Mouse (Mus musculus): ENCODE results near the gene Psd.

The Psd gene

DNA sequence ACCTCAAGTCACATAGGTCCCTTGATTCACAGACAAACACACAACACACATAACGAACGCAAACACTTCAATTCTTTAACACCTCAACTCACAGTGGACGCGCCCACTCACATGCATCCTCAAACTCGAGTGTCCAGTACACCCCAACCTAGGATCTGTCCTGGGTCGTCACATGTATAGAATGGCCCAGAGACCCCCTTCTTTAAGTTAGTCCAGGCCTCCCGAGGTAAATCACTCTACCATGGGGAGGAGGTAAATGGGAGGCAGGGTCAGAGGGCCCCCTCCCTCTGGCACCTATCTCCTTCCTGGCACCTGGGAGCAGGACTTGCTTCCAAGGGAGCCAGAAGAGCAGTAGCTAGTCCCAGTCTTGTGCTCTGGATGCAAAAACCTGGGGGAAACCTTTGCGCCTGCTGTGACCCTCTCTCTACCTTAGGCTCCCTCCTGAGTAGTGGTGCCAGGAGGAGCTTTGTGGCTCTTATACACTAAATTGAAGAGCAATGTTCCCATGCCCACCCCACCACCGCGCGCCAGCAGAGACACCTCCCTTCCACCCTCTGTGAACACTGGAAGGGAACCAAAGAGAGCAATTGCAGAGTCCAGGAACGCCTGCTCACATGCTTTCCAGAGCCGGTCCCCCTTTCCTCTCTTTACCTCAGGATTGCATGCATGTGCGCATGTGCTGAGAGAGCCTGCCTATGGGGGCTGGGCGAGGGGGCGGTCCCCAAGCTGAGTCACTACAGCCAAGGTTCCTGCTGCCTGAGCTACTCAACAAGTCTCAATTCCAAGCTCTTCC is 8.2 kb downstream of the Psd start:
- DNase-seq = peak; percentile 77 to 84

DNA sequence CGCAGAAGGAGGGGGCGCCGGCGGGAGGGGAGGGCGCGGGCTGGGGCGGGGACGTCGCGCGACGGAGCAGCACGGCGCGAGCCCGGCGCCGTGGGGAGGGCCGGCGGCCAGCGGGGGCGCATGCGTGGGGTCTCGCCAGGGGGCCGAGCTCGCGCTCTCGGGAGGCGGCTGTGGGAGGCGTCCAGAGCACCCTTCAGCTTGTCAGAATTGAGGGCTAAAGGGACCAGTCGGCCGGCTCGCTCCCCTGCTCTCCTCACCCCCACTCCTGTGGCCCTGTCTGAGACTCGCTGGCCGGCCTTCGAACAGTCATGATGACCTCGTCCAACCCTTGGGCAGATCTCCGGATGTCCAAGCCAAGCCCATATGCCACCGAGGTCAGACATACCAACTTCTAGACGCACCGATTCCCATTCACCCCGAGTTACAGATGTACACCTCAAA is 8.9 kb downstream of the Psd start:
- peak; percentile 36 to 37 for DNase-seq

GRCm38 (mm10) chr19:46317546-46317885 is 9.4 kb downstream of the Psd start:
- peak; percentile 18 to 30 for DNase-seq

- DNase-seq = peak; percentile 10 to 19
Measured at GRCm38 (mm10) chr19:46316846-46317545, 10.0 kb downstream of the Psd start.

DNA sequence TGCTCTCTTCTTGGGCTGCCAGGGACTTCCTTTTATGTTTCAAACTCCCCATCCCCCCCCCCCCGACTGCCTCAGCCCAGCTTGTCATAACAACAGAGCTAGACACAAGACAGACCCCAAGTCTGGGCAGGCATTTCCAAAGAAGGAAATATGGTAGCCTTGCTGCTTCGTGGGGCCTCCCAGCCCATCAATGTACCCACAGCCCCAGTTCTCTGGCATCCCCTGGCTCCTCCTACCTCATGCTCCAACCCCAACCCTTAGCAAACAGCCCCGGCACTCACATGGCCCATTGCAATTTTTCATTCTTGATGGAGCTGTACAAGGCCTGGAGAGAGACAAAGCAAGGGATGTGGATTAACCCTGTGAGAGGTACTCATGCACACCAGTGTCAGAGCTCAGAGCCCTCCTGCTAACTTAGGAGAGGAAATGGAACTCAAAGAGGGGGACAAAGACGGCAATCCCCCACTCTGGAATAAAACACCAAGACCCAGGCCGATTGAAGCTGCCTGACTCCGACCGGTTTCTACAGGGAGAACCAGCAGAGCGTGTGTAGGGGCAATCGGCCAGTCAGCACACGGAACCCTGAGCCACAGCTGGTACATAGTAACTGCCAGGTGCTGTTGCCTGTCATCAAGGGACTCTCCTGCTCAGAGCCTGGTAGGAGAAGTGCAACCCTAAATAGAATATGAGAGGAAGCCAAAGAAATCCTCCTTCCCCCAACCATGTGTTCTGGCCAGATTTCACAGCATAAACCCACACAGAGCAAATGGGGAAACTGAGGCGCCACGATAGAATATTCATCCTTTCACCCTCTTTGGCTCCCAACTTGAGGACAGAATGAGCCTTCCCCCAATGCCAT is 11.0 kb downstream of the Psd start:
- peak in 1 of 2 experiments; percentile 4 for DNase-seq

DNA sequence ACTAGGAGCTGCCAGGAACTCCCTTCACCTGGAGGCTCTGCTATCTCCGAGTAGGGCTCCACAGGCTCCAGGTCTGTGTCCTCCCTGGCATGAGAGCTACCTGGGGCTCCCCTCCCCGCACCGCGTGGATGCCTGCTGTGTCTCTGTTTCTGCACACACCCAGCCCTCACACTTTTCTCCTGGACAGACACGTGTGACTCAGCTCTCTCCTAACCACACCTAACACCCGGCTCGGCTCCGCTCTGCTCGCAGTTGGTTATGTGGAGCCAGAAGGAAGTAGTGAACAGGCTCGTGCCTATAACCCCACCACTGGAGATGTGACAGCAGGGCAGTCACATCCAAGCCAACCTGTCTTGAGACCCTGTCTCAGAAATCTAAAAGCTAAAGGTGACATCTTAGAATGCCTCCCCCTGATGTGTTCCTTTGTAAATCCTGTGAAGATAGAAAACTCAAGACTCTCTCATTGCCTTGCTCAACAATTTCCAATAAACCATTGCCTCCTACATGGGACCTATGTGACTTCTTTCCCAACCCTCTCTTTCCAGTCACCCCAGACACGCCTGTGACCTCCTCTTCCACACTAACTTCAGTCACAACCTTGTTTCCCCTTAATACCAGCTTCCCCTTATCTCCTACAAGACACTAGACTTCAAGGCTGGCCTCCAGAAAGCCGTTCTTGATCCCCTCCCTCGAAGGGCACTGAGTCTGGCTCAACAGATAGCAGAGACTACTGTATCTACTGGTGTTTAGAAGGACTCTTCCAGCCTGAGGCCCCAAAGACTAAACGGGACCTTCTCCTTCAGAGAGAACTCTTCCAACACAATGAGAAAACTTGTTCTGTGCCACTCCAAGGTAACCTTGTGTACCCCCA is 11.8 kb downstream of the Psd start:
- DNase-seq = no peak

DNA sequence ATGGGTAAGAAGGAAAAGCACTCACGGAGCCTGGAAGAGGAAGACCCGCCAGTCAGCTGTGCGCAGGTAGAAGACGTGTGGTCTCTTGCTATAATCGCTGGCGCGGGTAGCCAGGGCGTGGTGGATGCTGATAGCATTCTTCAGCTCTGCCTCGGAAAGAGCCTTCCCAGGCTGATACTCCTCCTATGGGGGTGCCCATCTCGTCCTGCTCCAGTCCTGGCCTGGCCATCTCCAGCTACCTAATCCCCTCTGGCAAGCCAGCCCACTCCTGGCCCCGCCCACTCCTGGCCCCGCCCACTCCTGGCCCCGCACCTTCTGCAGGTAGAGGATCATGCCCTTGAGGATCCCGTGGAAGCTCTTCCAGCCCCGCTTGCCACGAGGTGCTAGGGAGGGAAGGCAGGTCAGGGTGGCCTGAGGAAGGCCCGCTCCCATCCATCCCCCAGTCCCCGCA is 12.8 kb downstream of the Psd start:
- peak in 1 of 2 experiments; percentile 44 for DNase-seq

DNA sequence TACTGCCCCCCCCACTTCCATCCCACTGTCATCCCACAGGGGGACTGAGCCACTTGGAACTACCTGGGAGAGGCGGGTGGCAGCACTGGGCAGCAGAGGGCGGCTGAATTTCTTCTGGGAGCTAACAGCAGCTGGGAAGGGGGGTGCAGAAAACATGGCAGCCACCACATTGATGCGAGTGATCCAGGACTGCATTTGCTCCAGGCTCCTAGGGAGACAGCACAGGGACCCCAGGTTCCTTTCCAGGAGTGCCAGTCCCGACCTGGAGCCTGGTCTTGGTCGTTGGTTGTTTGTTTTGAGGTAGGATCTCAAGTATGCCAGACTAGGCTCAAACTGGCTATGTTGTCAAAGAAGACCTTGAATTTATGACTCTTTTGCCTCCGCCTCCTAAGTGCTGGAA is 13.4 kb downstream of the Psd start:
- no peak for DNase-seq

DNA sequence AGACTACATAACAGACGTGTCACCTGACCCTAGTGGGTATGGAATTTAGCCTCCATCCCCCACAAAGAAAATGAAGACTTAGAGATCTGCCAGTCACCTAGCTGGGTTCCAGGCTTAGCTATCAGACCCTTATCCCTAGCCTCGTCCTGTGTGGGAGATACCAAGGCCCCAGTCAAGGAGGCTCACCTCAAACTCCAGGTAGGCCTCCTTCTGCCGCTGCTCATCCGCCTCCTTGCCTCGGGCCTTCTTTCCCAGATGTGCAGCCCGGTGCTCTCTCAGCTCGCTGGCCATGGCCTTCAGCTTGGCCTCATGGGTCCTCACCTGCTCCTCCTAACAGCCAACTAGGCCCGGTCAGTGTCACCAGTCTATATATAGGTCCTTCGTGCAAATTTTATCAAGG is 13.8 kb downstream of the Psd start:
- no peak for DNase-seq

GRCm38 (mm10) chr19:46312566-46312965 is 14.4 kb downstream of the Psd start:
- no peak for DNase-seq

- DNase-seq = no peak
Measured at GRCm38 (mm10) chr19:46311341-46311740, 15.6 kb downstream of the Psd start.

DNA sequence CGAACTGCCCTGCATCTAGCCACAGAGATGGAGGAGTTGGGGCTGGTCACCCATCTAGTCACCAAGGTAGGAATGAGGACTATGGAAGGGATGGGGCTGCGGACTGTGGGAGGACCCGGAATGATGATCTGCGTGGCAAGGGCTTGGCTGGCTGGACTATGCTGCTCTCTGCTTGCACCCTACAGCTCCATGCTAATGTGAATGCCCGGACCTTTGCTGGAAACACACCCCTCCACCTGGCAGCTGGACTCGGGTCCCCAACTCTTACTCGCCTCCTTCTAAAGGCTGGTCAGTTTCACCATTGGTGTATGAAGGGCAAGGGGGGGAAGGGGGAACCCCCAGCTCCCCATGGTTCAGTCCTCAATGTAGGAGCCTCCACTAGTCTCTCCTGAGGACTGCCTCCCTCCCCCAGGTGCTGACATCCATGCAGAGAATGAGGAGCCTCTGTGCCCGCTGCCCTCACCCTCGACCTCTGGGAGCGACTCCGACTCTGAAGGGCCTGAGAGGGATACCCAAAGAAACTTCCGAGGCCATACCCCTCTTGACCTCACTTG is 16.6 kb downstream of the Psd start:
- DNase-seq = no peak

DNA sequence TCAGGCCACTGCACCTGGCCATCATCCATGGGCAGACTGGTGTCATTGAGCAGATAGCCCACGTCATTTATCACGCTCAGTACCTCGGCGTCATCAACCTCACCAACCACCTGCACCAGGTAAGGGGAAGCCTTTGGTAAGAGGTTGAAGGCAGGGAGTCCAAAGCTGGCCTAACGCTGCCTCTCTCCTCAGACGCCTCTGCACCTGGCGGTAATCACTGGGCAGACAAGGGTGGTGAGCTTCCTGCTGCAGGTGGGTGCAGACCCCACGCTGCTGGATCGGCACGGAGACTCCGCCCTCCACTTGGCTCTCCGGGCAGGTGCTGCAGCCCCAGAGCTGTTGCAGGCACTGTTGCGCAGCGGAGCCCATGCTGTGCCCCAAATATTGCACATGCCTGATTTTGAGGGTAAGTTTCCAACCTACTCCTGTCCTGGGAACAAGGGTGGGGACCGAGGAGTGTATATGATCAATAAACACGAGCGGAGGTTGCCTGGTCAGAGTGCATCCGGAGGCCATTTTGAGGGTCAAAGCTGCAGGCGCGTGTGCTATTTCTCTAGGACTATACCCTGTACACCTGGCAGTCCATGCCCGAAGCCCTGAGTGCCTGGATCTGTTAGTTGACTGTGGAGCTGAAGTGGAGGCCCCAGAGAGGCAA is 17.2 kb downstream of the Psd start:
- DNase-seq = peak in 1 of 2 experiments; percentile 32

DNA sequence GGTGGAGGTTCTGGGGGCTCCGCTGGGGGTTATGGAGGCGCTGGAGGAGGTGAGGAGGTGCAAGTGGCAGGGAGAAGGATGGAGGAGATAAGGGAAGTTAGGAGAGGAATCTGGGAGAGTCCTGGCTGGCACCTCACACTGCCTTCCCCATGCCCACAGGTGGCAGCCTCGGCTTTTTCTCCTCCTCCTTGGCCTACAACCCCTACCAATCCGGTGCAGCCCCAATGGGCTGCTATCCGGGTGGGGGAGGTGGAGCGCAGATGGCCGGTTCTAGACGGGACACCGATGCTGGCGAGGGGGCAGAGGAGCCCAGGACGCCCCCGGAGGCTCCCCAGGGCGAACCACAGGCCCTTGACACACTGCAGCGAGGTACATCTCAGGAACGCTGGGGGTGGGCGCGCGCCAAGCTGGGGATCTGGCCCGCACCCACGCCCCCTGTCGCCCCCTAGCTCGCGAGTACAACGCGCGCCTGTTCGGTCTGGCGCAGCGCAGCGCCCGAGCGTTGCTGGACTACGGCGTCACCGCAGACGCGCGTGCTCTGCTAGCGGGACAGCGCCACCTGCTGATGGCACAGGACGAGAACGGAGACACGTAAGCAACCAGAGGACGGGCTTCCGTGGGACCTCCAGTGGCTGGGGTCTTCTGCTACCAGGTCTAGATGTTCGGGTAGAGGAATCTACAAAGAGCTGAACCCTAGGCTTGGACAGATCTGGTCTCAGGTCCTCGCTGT is 18.1 kb downstream of the Psd start:
- peak; percentile 95 to 97 for DNase-seq

DNA sequence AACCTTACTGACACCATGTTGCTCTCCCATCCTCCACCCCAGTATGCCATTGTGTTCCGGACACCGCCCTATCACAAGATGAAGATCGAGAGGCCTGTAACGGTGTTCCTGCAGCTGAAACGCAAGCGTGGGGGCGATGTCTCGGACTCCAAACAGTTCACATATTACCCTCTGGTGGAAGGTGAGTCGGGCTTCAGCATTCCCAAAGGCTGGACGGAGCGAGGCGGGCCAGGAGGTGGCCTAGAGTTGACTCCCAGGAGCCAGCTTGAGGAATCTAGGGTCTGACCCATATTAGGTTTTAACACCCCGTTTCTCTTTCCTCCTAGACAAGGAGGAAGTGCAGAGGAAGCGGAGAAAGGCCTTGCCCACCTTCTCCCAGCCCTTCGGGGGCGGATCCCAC is 18.7 kb downstream of the Psd start:
- DNase-seq = no peak

DNA sequence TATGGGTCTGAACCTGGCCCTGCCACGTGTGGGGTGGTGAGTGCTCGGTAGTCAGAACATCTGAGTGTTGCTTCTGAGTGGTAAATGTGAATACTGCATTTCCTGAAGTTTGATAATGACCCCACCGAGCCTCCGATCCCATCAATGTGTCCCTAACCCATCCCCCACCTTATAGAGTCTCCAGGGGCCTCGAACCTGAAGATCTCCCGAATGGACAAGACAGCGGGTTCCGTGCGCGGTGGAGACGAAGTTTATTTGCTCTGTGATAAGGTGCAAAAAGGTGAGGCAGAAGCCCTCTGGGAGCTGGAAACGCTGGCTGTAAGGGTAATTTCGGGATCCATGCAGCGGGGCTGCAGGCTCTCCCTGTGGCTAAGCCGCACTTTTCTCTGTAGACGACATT is 19.2 kb downstream of the Psd start:
- DNase-seq = no peak

DNA sequence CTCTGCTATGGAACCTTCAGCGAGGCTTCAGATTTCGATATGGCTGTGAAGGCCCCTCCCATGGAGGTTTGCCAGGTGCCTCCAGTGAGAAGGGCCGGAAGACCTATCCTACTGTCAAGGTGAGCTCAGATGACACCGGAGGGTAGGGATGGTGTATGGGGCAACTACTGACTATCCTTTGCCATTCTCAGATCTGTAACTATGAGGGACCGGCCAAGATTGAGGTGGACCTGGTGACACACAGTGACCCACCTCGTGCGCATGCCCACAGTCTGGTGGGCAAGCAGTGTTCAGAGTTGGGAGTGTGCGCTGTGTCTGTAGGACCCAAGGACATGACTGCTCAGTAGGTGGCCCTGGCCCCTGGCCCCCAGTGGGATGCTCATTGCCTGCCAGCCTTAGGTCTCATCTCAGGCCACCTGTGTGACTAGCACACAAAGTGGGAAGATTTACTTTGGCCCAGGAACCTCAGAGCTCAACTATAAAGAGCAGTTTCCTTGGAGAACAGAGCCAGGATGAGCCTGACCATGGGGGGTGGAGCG is 20.1 kb downstream of the Psd start:
- DNase-seq = peak in 1 of 2 experiments; percentile 0

GRCm38 (mm10) chr19:46306268-46306610 is 20.7 kb downstream of the Psd start:
- peak in 1 of 2 experiments; percentile 0 for DNase-seq

GRCm38 (mm10) chr19:46305432-46306267 is 21.3 kb downstream of the Psd start:
- peak in 1 of 2 experiments; percentile 53 for DNase-seq
